Mouse (Mus musculus) heart, postnatal 25 days (tissue): Measurements from ENCODE around the gene Coro2a. TPM values are rescaled to one million over a fixed set of nuclear protein-coding genes. Genes with fewer than 3 reads are reported as not detected.
"Not testable (repeated sequence)": the region's sequence is repeated elsewhere in the genome, so short reads cannot be mapped to it uniquely, and the experiment has no call there.

ENCODE experiments used
- DNase-seq: peaks from one replicate; pipeline ENCODE4 v3.0.0; 2022; ENCODE audit warnings: low spot score
- intact Hi-C: fragments of 180-260 bp; cut with DNase I; formaldehyde crosslinking; loops from one replicate; pipeline ENCODE4 v1.15.1; 2025
- total RNA-seq, 2 experiments: library from RNA; stranded (reverse); gene quantifications; 2 replicates each; pipeline ENCODE4 v1.2.3; 2021

The Coro2a gene
- total RNA-seq, 2 experiments from 2014 or later, result 0.18 to 0.45 TPM

GRCm38 (mm10) chr4:46586473-46586872, 15.5 kb downstream of the Coro2a start:
- DNase-seq, result peak; percentile 0

GRCm38 (mm10) chr4:46585811-46586190, 16.2 kb downstream of the Coro2a start:
- no peak for DNase-seq
- intact Hi-C loops, result no loop called here

More at GRCm38 (mm10) chr4:46586473-46586872, 15.5 kb downstream of the Coro2a start:
- intact Hi-C loops, result no loop called here

- intact Hi-C loops, result no loop called here
- DNase-seq, result no peak
These were observed 16.8 kb downstream of the Coro2a start for GRCm38 (mm10) chr4:46585041-46585810.

- DNase-seq, intact Hi-C loops: not testable (repeated sequence)
These were observed 17.5 kb downstream of the Coro2a start for GRCm38 (mm10) chr4:46584536-46584935.

GRCm38 (mm10) chr4:46584084-46584483, 17.9 kb downstream of the Coro2a start:
- DNase-seq, intact Hi-C loops: not testable (repeated sequence)

GRCm38 (mm10) chr4:46582024-46582423, 20.0 kb downstream of the Coro2a start:
- intact Hi-C loops, DNase-seq: not testable (repeated sequence)

GRCm38 (mm10) chr4:46581577-46581976, 20.4 kb downstream of the Coro2a start:
- intact Hi-C loops, DNase-seq: not testable (repeated sequence)

- DNase-seq, intact Hi-C loops: not testable (repeated sequence)
These were observed 21.2 kb downstream of the Coro2a start for GRCm38 (mm10) chr4:46580799-46581243.

- intact Hi-C loops, DNase-seq: not testable (repeated sequence)
These were observed 23.1 kb downstream of the Coro2a start for GRCm38 (mm10) chr4:46578796-46579346.

- intact Hi-C loops, result no loop called here
- no peak for DNase-seq
These were observed 23.8 kb downstream of the Coro2a start for GRCm38 (mm10) chr4:46578228-46578627.

- intact Hi-C loops, result not testable (repeated sequence)
These were observed 26.3 kb downstream of the Coro2a start for GRCm38 (mm10) chr4:46575509-46576284.

GRCm38 (mm10) chr4:46574841-46575240, 27.2 kb downstream of the Coro2a start:
- intact Hi-C loops, result no loop called here
- no peak for DNase-seq

More at GRCm38 (mm10) chr4:46575509-46576284, 26.3 kb downstream of the Coro2a start:
- DNase-seq, result not testable (repeated sequence)

- intact Hi-C loops, result no loop called here
- no peak for DNase-seq
These were observed 27.8 kb downstream of the Coro2a start for GRCm38 (mm10) chr4:46574024-46574753.

GRCm38 (mm10) chr4:46572616-46573015, 29.4 kb downstream of the Coro2a start:
- DNase-seq, result no peak
- intact Hi-C loops, result no loop called here

- intact Hi-C loops, result no loop called here
These were observed 30.3 kb downstream of the Coro2a start for GRCm38 (mm10) chr4:46571744-46572143.

GRCm38 (mm10) chr4:46569671-46570070, 32.3 kb downstream of the Coro2a start:
- intact Hi-C loops, result no loop called here
- no peak for DNase-seq

More at GRCm38 (mm10) chr4:46571744-46572143, 30.3 kb downstream of the Coro2a start:
- DNase-seq, result no peak

GRCm38 (mm10) chr4:46568169-46568568, 33.8 kb downstream of the Coro2a start:
- no peak for DNase-seq
- intact Hi-C loops, result no loop called here

- intact Hi-C loops, result no loop called here
- DNase-seq, result no peak
These were observed 34.9 kb downstream of the Coro2a start for GRCm38 (mm10) chr4:46566931-46567671.

GRCm38 (mm10) chr4:46565393-46565955, 36.5 kb downstream of the Coro2a start:
- DNase-seq, result no peak
- intact Hi-C loops, result no loop called here
